Mouse (Mus musculus) kidney, adult 11 months (tissue): ENCODE measurements around the gene Igfn1.

Source experiments
- DNase-seq: peaks from one replicate; pipeline ENCODE4 v3.0.0; 2022

Gene Igfn1

GRCm38 (mm10) chr1:135929876-135930275 lies 76.3 kb downstream of the Igfn1 start:
- DNase-seq = no peak

GRCm38 (mm10) chr1:135925848-135926247 lies 80.3 kb downstream of the Igfn1 start:
- no peak for DNase-seq

GRCm38 (mm10) chr1:135924377-135924994 lies 81.7 kb downstream of the Igfn1 start:
- no peak for DNase-seq

GRCm38 (mm10) chr1:135923229-135923628 lies 82.9 kb downstream of the Igfn1 start:
- DNase-seq = no peak

DNA sequence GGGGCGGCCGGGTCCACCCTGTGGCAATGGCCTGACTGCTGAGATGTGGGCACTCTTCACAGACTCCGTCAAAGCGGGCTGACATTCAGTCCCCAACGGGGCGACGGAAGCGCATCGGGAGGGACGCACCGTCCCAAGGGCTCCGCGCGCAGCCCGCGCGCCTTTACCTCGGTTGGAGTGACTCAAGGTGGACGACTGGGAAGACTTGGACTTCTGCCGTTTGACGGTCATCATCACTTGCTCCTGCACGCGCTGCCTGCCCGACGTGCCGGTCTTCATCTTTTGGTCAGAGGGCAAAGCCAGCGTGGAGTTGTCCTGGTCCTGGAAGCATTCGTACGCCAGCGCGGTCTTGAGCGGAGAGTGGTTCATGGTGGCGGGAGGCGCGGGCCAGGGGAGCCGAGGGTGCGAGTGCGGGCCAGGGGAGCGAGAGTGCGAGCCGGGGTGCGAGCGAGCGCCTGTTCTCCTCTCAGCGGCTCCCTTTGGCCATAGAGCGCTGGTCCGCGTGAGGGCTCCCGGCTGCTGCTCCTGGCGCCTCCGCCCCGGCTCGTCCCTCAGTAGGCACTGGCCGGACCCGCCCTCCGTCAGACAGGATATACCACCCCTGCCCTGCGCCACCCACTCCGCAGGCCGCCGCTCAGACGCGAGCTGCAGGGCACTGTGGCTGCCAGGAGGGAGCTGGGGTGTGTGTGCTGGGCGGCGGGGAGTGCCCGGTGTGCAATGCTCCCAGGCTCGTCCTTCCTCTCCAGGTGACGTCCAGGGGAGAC lies 87.3 kb downstream of the Igfn1 start, which contains the start of gene Pkp1:
Pkp1 (minus strand) TSS at position 564 of the 764 bp plus-strand sequence.
- no peak for DNase-seq

- no peak for DNase-seq
Measured at GRCm38 (mm10) chr1:135917206-135917605, 88.9 kb downstream of the Igfn1 start.

- DNase-seq = no peak
Measured at GRCm38 (mm10) chr1:135916486-135917058, 89.6 kb downstream of the Igfn1 start.

DNA sequence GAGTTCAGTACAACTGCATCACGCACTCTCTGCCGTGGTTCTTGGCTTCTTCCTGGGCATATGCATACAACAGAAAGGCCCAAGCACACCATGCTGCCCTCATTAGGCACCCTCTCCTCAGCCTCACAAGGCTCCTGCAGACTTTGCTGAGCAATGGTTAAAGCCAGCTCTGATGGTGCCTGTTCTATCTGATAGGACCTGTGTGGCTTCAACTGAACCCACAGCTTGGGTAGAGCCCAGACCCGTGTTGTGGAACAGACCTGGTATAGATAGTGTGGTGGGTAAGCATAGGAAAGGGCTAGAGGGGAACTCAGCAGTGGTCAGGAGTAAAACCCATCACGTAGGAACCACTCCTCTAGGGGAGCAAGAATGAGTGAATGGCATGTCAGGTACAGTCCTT lies 92.5 kb downstream of the Igfn1 start:
- no peak for DNase-seq

DNA sequence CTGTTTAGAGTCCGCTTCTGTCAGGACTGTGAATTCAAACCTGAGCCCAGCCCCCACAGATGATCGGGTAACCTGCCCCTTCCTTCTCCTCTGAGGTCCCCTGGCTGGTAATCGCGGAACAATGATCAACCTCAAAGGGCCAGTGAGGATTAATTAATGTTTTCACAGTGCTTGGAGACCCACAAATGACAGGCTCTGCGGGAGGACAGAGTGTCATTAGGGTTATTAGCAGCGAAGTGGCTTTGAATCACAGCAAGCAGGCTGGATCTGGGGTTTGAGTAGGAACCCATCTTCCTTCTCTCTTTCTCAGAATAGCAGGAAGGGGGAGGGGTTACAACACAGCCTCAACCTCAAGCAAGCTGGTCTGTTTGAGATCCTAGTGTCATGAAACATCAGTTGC lies 96.8 kb downstream of the Igfn1 start:
- no peak for DNase-seq

- no peak for DNase-seq
Measured at GRCm38 (mm10) chr1:135906736-135907135, 99.4 kb downstream of the Igfn1 start.
